Mouse (Mus musculus) left cerebral cortex, adult 11 months (tissue): ENCODE results near the gene Kat8.

Experiments used
- DNase-seq: peaks from one replicate; pipeline ENCODE4 v3.0.0; 2022; ENCODE audit warnings: low spot score

Gene Kat8

GRCm38 (mm10) chr7:127897542-127897941 lies 14.8 kb upstream of the Kat8 start:
- DNase-seq: no peak

- no peak for DNase-seq
Observed at GRCm38 (mm10) chr7:127898179-127898956, 13.9 kb upstream of the Kat8 start.

GRCm38 (mm10) chr7:127899997-127900396 lies 12.3 kb upstream of the Kat8 start:
- no peak for DNase-seq

- DNase-seq: no peak
Observed at GRCm38 (mm10) chr7:127901772-127902171, 10.5 kb upstream of the Kat8 start.

- DNase-seq: peak; percentile 67
Observed at GRCm38 (mm10) chr7:127903971-127904796, 8.1 kb upstream of the Kat8 start, which contains the start of gene Bckdk. Gene Bckdk, plus strand, starts transcription at chr7:127904082.

GRCm38 (mm10) chr7:127907939-127908338 lies 4.4 kb upstream of the Kat8 start:
- DNase-seq: no peak

GRCm38 (mm10) chr7:127908656-127909055 lies 3.7 kb upstream of the Kat8 start:
- no peak for DNase-seq

GRCm38 (mm10) chr7:127912938-127913337 lies 622 bp downstream of the Kat8 start:
- DNase-seq: no peak

- no peak for DNase-seq
Observed at GRCm38 (mm10) chr7:127915293-127915692, 3.0 kb downstream of the Kat8 start.

GRCm38 (mm10) chr7:127918203-127918602 lies 5.9 kb downstream of the Kat8 start:
- no peak for DNase-seq

- no peak for DNase-seq
Observed at GRCm38 (mm10) chr7:127919290-127919689, 7.0 kb downstream of the Kat8 start.

GRCm38 (mm10) chr7:127921516-127921915 lies 9.2 kb downstream of the Kat8 start:
- no peak for DNase-seq

- no peak for DNase-seq
Observed at GRCm38 (mm10) chr7:127922451-127923275, 10.3 kb downstream of the Kat8 start.

- no peak for DNase-seq
Observed at GRCm38 (mm10) chr7:127923714-127924113, 11.4 kb downstream of the Kat8 start.

- no peak for DNase-seq
Observed at GRCm38 (mm10) chr7:127925252-127925651, 12.9 kb downstream of the Kat8 start.

GRCm38 (mm10) chr7:127926066-127926465 lies 13.8 kb downstream of the Kat8 start:
- no peak for DNase-seq

GRCm38 (mm10) chr7:127926846-127927245 lies 14.5 kb downstream of the Kat8 start:
- DNase-seq: no peak

- DNase-seq: no peak
Observed at GRCm38 (mm10) chr7:127927726-127928125, 15.4 kb downstream of the Kat8 start.

- DNase-seq: no peak
Observed at GRCm38 (mm10) chr7:127928596-127928995, 16.3 kb downstream of the Kat8 start.

GRCm38 (mm10) chr7:127929923-127930322 lies 17.6 kb downstream of the Kat8 start, which contains the start of gene Prss8:
Gene Prss8, minus strand, starts transcription at chr7:127930104.
- DNase-seq: no peak

- DNase-seq: no peak
Observed at GRCm38 (mm10) chr7:127930636-127931035, 18.3 kb downstream of the Kat8 start.
